Mouse (Mus musculus) CH12.LX (cell line): ENCODE data around the gene Letm1. TPM values are rescaled to one million over a fixed set of nuclear protein-coding genes. Genes with fewer than 3 reads are reported as not detected.

ENCODE experiments used
- DNase-seq: peaks from one replicate; pipeline ENCODE4 v3.0.0-alpha.2; 2013; ENCODE audit errors: extremely low read depth
- H3K27ac ChIP-seq: 2 replicates; pipeline ENCODE4 v1.5.1; 2012; ENCODE audit warnings: low read depth, mild to moderate bottlenecking, control low read depth, moderate library complexity; ENCODE audit not compliant: insufficient read depth
- H3K27me3 ChIP-seq: replicated peaks from 2 replicates; pipeline ENCODE3; 2012; ENCODE audit warnings: inconsistent platforms
- H3K36me3 ChIP-seq, 2 experiments: replicated peaks in 1 of 2; 2 replicates each; pipeline versions ENCODE3 to v1.6.1; 2012; ENCODE audit warnings: inconsistent platforms in 1 of 2, low read length in 1 of 2, mild to moderate bottlenecking in 1 of 2, mixed read lengths in 1 of 2, moderate library complexity in 1 of 2; ENCODE audit not compliant: control insufficient read depth in 1 of 2, insufficient read depth in 1 of 2
- H3K4me1 ChIP-seq, 2 experiments: 2 replicates each; pipeline ENCODE4 v1.6.1; 2012; ENCODE audit warnings: inconsistent platforms in 1 of 2, moderate library complexity in 1 of 2; ENCODE audit not compliant: insufficient read depth in 2 of 2, control insufficient read depth in 1 of 2
- H3K4me2 ChIP-seq: 2 replicates; pipeline ENCODE4 v1.6.1; 2012; ENCODE audit warnings: low read depth, mild to moderate bottlenecking, control low read depth; ENCODE audit not compliant: poor library complexity, insufficient read depth, severe bottlenecking
- H3K4me3 ChIP-seq, 3 experiments: fragments of 150-350 bp in 1 of 3; sonication (generic) in 1 of 3; replicated peaks in 1 of 3; 2 replicates each; pipeline versions ENCODE3 to v1.5.1; 2011 to 2012; ENCODE audit warnings: low read depth in 2 of 3, low read length in 2 of 3, mild to moderate bottlenecking in 2 of 3, moderate library complexity in 2 of 3, control low read depth in 1 of 3, improper control_type of control experiment in 1 of 3, inconsistent platforms in 1 of 3, mixed read lengths in 1 of 3; ENCODE audit not compliant: poor library complexity in 1 of 3
- H3K79me2 ChIP-seq: replicated peaks from 2 replicates; pipeline ENCODE4 v1.6.1; 2012; ENCODE audit warnings: mild to moderate bottlenecking, moderate library complexity; ENCODE audit not compliant: control insufficient read depth, poor library complexity, insufficient read depth, severe bottlenecking; ENCODE audit errors: extremely low read depth
- H3K9ac ChIP-seq: 2 replicates; pipeline ENCODE4 v1.6.1; 2012; ENCODE audit warnings: low read depth, mild to moderate bottlenecking, control low read depth, moderate library complexity; ENCODE audit not compliant: insufficient read depth
- H3K9me3 ChIP-seq: replicated peaks from 2 replicates; pipeline ENCODE3; 2012; ENCODE audit warnings: low read length, inconsistent platforms, mixed read lengths
- CTCF ChIP-seq, 2 experiments: IDR thresholded peaks in 1 of 2; conservative IDR thresholded peaks in 1 of 2; 2 replicates each; pipeline ENCODE4 v1.5.1; 2011 to 2012; ENCODE audit warnings: low read depth in 2 of 2, low read length in 2 of 2, improper control_type of control experiment in 1 of 2, inconsistent platforms in 1 of 2, mild to moderate bottlenecking in 1 of 2, moderate library complexity in 1 of 2
- ELF1 ChIP-seq: IDR thresholded peaks from 2 replicates; pipeline ENCODE4 v1.6.1; 2014; ENCODE audit warnings: low read depth, mild to moderate bottlenecking, inconsistent platforms, low read length, improper control_type of control experiment
- EP300 ChIP-seq: IDR thresholded peaks from 2 replicates; pipeline ENCODE4 v1.6.1; 2011; ENCODE audit warnings: low read length, improper control_type of control experiment
- ETS1 ChIP-seq: conservative IDR thresholded peaks from 2 replicates; pipeline ENCODE4 v1.6.1; 2012; ENCODE audit warnings: low read depth, mild to moderate bottlenecking, inconsistent platforms, low read length, improper control_type of control experiment, moderate library complexity
- GABPA ChIP-seq: IDR thresholded peaks from 2 replicates; pipeline ENCODE4 v1.6.1; 2012; ENCODE audit warnings: low read depth, low read length, improper control_type of control experiment, inconsistent platforms; ENCODE audit not compliant: insufficient replicate concordance
- HCFC1 ChIP-seq: IDR thresholded peaks from 2 replicates; pipeline ENCODE4 v1.6.1; 2012; ENCODE audit warnings: low read depth, mild to moderate bottlenecking, inconsistent platforms, low read length, improper control_type of control experiment
- JUN ChIP-seq: IDR thresholded peaks from 2 replicates; pipeline ENCODE4 v1.6.1; 2011; ENCODE audit warnings: low read depth, mild to moderate bottlenecking, low read length, improper control_type of control experiment, moderate library complexity; ENCODE audit not compliant: insufficient read depth
- MAFK ChIP-seq: IDR thresholded peaks from 2 replicates; pipeline ENCODE4 v1.6.1; 2011; ENCODE audit warnings: low read length, improper control_type of control experiment; ENCODE audit not compliant: insufficient replicate concordance
- MAX ChIP-seq: IDR thresholded peaks from 2 replicates; pipeline ENCODE4 v1.6.1; 2011; ENCODE audit warnings: low read length, improper control_type of control experiment
- MEF2A ChIP-seq: IDR thresholded peaks from 2 replicates; pipeline ENCODE4 v1.6.1; 2014; ENCODE audit warnings: low read depth, mild to moderate bottlenecking, inconsistent platforms, low read length, improper control_type of control experiment, borderline replicate concordance
- NELFE ChIP-seq: IDR thresholded peaks from 2 replicates; pipeline ENCODE4 v1.6.1; 2011; ENCODE audit warnings: low read depth, low read length, improper control_type of control experiment
- NRF1 ChIP-seq: IDR thresholded peaks from 2 replicates; pipeline ENCODE4 v1.6.1; 2014; ENCODE audit warnings: low read depth, mild to moderate bottlenecking, inconsistent platforms, low read length, improper control_type of control experiment, moderate library complexity
- RCOR1 ChIP-seq: conservative IDR thresholded peaks from 2 replicates; pipeline ENCODE4 v1.6.1; 2012; ENCODE audit warnings: low read depth, mild to moderate bottlenecking, inconsistent platforms, low read length, improper control_type of control experiment
- SMC3 ChIP-seq: IDR thresholded peaks from 2 replicates; pipeline ENCODE4 v1.6.1; 2011; ENCODE audit warnings: low read depth, low read length, improper control_type of control experiment
- TBP ChIP-seq: conservative IDR thresholded peaks from 2 replicates; pipeline ENCODE4 v1.6.1; 2011; ENCODE audit warnings: low read depth, low read length, improper control_type of control experiment
- TCF12 ChIP-seq: IDR thresholded peaks from 2 replicates; pipeline ENCODE4 v1.6.1; 2014; ENCODE audit warnings: low read depth, mild to moderate bottlenecking, inconsistent platforms, low read length, improper control_type of control experiment
- UBTF ChIP-seq: IDR thresholded peaks from 2 replicates; pipeline ENCODE4 v1.6.1; 2012; ENCODE audit warnings: low read depth, mild to moderate bottlenecking, inconsistent platforms, low read length, improper control_type of control experiment, moderate library complexity
- USF1 ChIP-seq: IDR thresholded peaks from 2 replicates; pipeline ENCODE4 v1.6.1; 2014; ENCODE audit warnings: low read depth, mild to moderate bottlenecking, inconsistent platforms, low read length, improper control_type of control experiment
- ZC3H11A ChIP-seq: IDR thresholded peaks from 2 replicates; pipeline ENCODE4 v1.6.1; 2012; ENCODE audit warnings: low read depth, mild to moderate bottlenecking, inconsistent platforms, low read length, improper control_type of control experiment
- ZKSCAN1 ChIP-seq: IDR thresholded peaks from 2 replicates; pipeline ENCODE4 v1.6.1; 2012; ENCODE audit warnings: low read depth, inconsistent platforms, low read length, improper control_type of control experiment, borderline replicate concordance
- dilution Hi-C: fragments of 300-500 bp; cut with MboI; formaldehyde crosslinking; loops from 2 replicates; pipeline ENCODE4 v1.14.3; 2020; ENCODE audit warnings: low sequenced_read_pairs; ENCODE audit not compliant: extremely low pct_unique_long_range_greater_than_20kb, extremely low pct_ligation_motif_present
- in situ Hi-C: fragments of 300-500 bp; cut with MboI; formaldehyde crosslinking; loops from 3 replicates; pipeline ENCODE4 v1.14.3; 2019; ENCODE audit warnings: low sequenced_read_pairs, low pct_ligation_motif_present, low pct_unique_long_range_greater_than_20kb, mixed read lengths
- polyA plus RNA-seq: library from polyadenylated mRNA; unstranded; fragments of >175 nt; gene quantifications from 2 replicates; pipeline ENCODE4 v1.2.1, GENCODE M21; 2012; ENCODE audit warnings: low read depth; ENCODE audit not compliant: insufficient read length
- total RNA-seq, 2 experiments: library from RNA; depleted of rRNA; stranded (reverse); fragments of 300-350 nt in 1 of 2; fragments of >200 nt in 1 of 2; gene quantifications; 2 replicates each; pipeline ENCODE4 v1.2.3; 2012 to 2014

Letm1 gene
- total and polyA plus RNA-seq, 3 experiments = 21.8 to 43.4 (median 27.6) TPM

DNA sequence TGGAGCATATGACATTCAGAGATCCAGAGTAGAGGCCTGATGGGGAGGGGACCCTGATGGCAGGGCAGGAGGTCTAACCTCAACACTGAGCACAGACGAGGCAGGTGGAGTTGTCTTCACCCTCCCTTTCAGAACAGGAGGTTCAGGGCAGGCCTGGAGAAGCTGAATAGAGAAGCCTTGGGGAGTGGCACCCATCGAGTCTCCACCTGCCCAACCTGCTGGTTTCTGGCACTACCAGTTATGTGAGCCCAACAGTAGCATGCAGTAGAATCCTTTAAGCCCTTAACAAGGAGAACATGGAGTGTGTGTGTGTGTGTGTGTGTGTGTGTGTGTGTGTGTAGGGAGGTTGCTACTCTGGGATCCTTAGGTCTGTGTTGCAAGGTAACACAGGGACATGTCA lies 70.1 kb downstream of the Letm1 start:
- Histone ChIP-seq H3K4me3 (no peak overlapping the region), H3K27ac (no peak overlapping the region), H3K9ac (no peak overlapping the region), H3K4me2 (no peak overlapping the region), H3K9me3 (no peaks in the 10 kb centered on the region), H3K36me3 (no peaks in the 10 kb centered on the region), H3K79me2 (no peaks in the 10 kb centered on the region), H3K4me1 (peaks cover 0 to 9% of the 10 kb centered on the region in 2 experiments; a peak in 2 of 4 replicates), H3K27me3 (peaks cover 36% of the 10 kb centered on the region)
- in situ Hi-C loops (no loop called here), dilution Hi-C loops (no loop called here)
- no peak for TF ChIP-seq NRF1
- TF ChIP-seq USF1 = no peak
- no peak for TF ChIP-seq ETS1
- TF ChIP-seq JUN = no peak
- no peak for TF ChIP-seq ZC3H11A
- TF ChIP-seq MAFK = no peak
- no peak for TF ChIP-seq CTCF (conservative IDR thresholded peaks at IDR 0.05 in 1 of 2, IDR thresholded peaks at IDR 0.05 in 1 of 2; ENCODE audit: low read depth in 2 of 2, low read length in 2 of 2)
- TF ChIP-seq SMC3 = no peak
- TF ChIP-seq GABPA = no peak
- no peak for TF ChIP-seq UBTF
- TF ChIP-seq HCFC1 = no peak
- TF ChIP-seq EP300 = no peak
- no peak for TF ChIP-seq TCF12
- no peak for TF ChIP-seq MEF2A
- no peak for TF ChIP-seq ZKSCAN1
- DNase-seq = no peak

- Histone ChIP-seq H3K27ac (no peak overlapping the region), H3K9ac (no peak overlapping the region), H3K4me2 (no peak overlapping the region), H3K79me2 (no peaks in the 10 kb centered on the region), H3K9me3 (no peaks in the 10 kb centered on the region), H3K4me3 (no peak overlapping the region), H3K36me3 (no peaks in the 10 kb centered on the region), H3K27me3 (peaks cover 52% of the 10 kb centered on the region), H3K4me1 (no peaks in the 10 kb centered on the region)
- DNase-seq = no peak
- in situ Hi-C loops (no loop called here), dilution Hi-C loops (no loop called here)
- no peak for TF ChIP-seq MAFK
- no peak for TF ChIP-seq RCOR1
- TF ChIP-seq NELFE = no peak
- TF ChIP-seq MAX = no peak
- TF ChIP-seq TBP = no peak
- TF ChIP-seq UBTF = no peak
- no peak for TF ChIP-seq ELF1
- TF ChIP-seq ETS1 = no peak
These were observed 73.6 kb downstream of the Letm1 start for GRCm38 (mm10) chr5:33709037-33709436.
